Mouse (Mus musculus): ENCODE results near the gene Srbd1.

- TF ChIP-seq CTCF (IDR thresholded peaks at IDR 0.05; ENCODE audit: borderline replicate concordance, extremely low read depth, insufficient read depth, insufficient read length) (no peak), POLR2A (IDR thresholded peaks at IDR 0.05; ENCODE audit: borderline replicate concordance, extremely low read depth, insufficient read depth, insufficient read length, poor library complexity, severe bottlenecking) (no peak)
Measured at GRCm38 (mm10) chr17:86021815-86022214, 123.2 kb downstream of the Srbd1 start.

All from brain, embryonic 14.5 days (tissue).